Mouse (Mus musculus) erythroblast, embryonic 14.5 days (primary cell): ENCODE results near the gene Ntm. TPM values are rescaled to one million over a fixed set of nuclear protein-coding genes. Genes with fewer than 3 reads are reported as not detected.

Experiments used
- H3K27me3 ChIP-seq: 2 replicates; pipeline ENCODE4 v1.6.1; 2012; ENCODE audit warnings: inconsistent platforms; ENCODE audit not compliant: control insufficient read depth
- H3K36me3 ChIP-seq: 2 replicates; pipeline ENCODE4 v1.6.1; 2012; ENCODE audit warnings: mild to moderate bottlenecking, inconsistent platforms; ENCODE audit not compliant: control insufficient read depth
- H3K4me1 ChIP-seq: 2 replicates; pipeline ENCODE4 v1.6.1; 2012; ENCODE audit warnings: inconsistent platforms; ENCODE audit not compliant: control insufficient read depth
- H3K4me3 ChIP-seq: replicated peaks from 2 replicates; pipeline ENCODE3; 2012; ENCODE audit warnings: moderate library complexity, mild to moderate bottlenecking, inconsistent platforms
- H3K9me3 ChIP-seq: 2 replicates; pipeline ENCODE4 v1.6.1; 2012; ENCODE audit warnings: low read length, inconsistent platforms, mixed read lengths; ENCODE audit not compliant: control insufficient read depth
- GATA1 ChIP-seq: IDR thresholded peaks from 2 replicates; pipeline ENCODE4 v1.6.1; 2012; ENCODE audit warnings: low read length, inconsistent platforms, mixed read lengths
- TAL1 ChIP-seq: IDR thresholded peaks from 3 replicates; pipeline ENCODE4 v1.6.1; 2012; ENCODE audit warnings: low read length, inconsistent platforms, mixed read lengths
- polyA plus RNA-seq: library from polyadenylated mRNA; stranded (reverse); fragments of >175 nt; gene quantifications from 2 replicates; pipeline ENCODE4 v1.2.3, GENCODE M21; 2012

The Ntm gene
- polyA plus RNA-seq, 1 experiment = 0.01 TPM

- Histone ChIP-seq H3K27me3 (no peaks in the 10 kb centered on the region), H3K4me1 (no peaks in the 10 kb centered on the region), H3K9me3 (no peaks in the 10 kb centered on the region), H3K4me3 (no peak overlapping the region), H3K36me3 (no peaks in the 10 kb centered on the region)
- no peak for TF ChIP-seq GATA1
- no peak for TF ChIP-seq TAL1
Observed at GRCm38 (mm10) chr9:28969455-28969854, 993.5 kb downstream of the Ntm start.
